Mouse (Mus musculus) left cerebral cortex, adult 18-20 months (tissue): Measurements from ENCODE around the gene Txndc11. TPM values are rescaled to one million over a fixed set of nuclear protein-coding genes. Genes with fewer than 3 reads are reported as not detected.

Source experiments
- microRNA-seq, 2 experiments: library from miRNA; unstranded; fragments of <30 nt; microRNA quantifications; one replicate each; pipeline ENCODE4 v1.2.0; 2021
- total RNA-seq, 2 experiments: library from RNA; stranded (reverse); gene quantifications; 2 replicates each; pipeline ENCODE4 v1.2.3; 2021

Gene Txndc11
- total RNA-seq, 2 experiments from 2014 or later = 31.6 to 32.5 TPM

Small RNA genes within 50 kb of the gene (microRNA-seq; reads per million reads assigned to microRNA genes)
- 9.2 to 12.5 reads per million in 2 experiments for gene Gm23935

Other genes with a start within 250 kb of the Txndc11 start
- gene Snn, start 73.7 kb downstream of the Txndc11 start, total RNA-seq = 100 to 1,000 TPM; 186 to 194 TPM
- gene Litaf, start 68.5 kb downstream of the Txndc11 start, total RNA-seq = 10 to 100 TPM; 11.4 to 12.1 TPM
- 10 to 100 TPM; 57.0 to 59.2 TPM for gene Zc3h7a, start 41.7 kb upstream of the Txndc11 start, total RNA-seq
- gene Rsl1d1, start 68.7 kb upstream of the Txndc11 start, total RNA-seq = 10 to 100 TPM; 49.5 to 51.7 TPM
- 10 to 100 TPM; 82.7 to 85.1 TPM for gene Gspt1, start 119.7 kb upstream of the Txndc11 start, total RNA-seq
- gene Tnfrsf17, start 179.2 kb upstream of the Txndc11 start, total RNA-seq = under 1 TPM; 0.46 to 0.73 TPM
- gene Snx29, start 188.3 kb upstream of the Txndc11 start, total RNA-seq = 10 to 100 TPM; 17.8 to 20.6 TPM